Mouse (Mus musculus) liver, embryonic 15.5 days (tissue): ENCODE measurements at regions not wholly inside any gene's neighbourhood (a gene's known extent, or its start where the extent isn't known, plus 50 kb on each side); places are given as distances from the start of the nearest gene placed in this dataset.
"Not testable (repeated sequence)": the region's sequence is repeated elsewhere in the genome, so short reads cannot be mapped to it uniquely, and the experiment has no call there.

Experiments used
- ATAC-seq: fragments of 200-750 bp; cut with Nextera tagmentation; 2 replicates; pipeline ENCODE4 v1.8.0; 2017; ENCODE audit warnings: moderate number of reproducible peaks, mild to moderate bottlenecking, moderate library complexity; ENCODE audit not compliant: insufficient read depth
- H3K27ac ChIP-seq: fragments of 300-500 bp; sonication (generic); replicated peaks from 2 replicates; pipeline ENCODE4 v1.5.1; 2015; ENCODE audit warnings: mild to moderate bottlenecking, inconsistent platforms
- H3K27me3 ChIP-seq: fragments of 300-500 bp; sonication (generic); 2 replicates; pipeline ENCODE4 v1.6.1; 2015; ENCODE audit warnings: mild to moderate bottlenecking, inconsistent platforms
- H3K36me3 ChIP-seq: fragments of 300-500 bp; sonication (generic); replicated peaks from 2 replicates; pipeline ENCODE4 v1.6.1; 2015; ENCODE audit warnings: moderate library complexity, mild to moderate bottlenecking, inconsistent platforms
- H3K4me1 ChIP-seq: fragments of 300-500 bp; sonication (generic); replicated peaks from 2 replicates; pipeline ENCODE4 v1.6.1; 2015; ENCODE audit warnings: inconsistent platforms
- H3K4me2 ChIP-seq: fragments of 300-500 bp; sonication (generic); 2 replicates; pipeline ENCODE4 v1.6.1; 2015; ENCODE audit warnings: moderate library complexity, mild to moderate bottlenecking, inconsistent platforms
- H3K4me3 ChIP-seq: fragments of 300-500 bp; sonication (generic); replicated peaks from 2 replicates; pipeline ENCODE4 v1.5.1; 2015; ENCODE audit warnings: mild to moderate bottlenecking, inconsistent platforms
- H3K9ac ChIP-seq: fragments of 300-500 bp; sonication (generic); 2 replicates; pipeline ENCODE4 v1.6.1; 2015; ENCODE audit warnings: moderate library complexity, mild to moderate bottlenecking, inconsistent platforms
- H3K9me3 ChIP-seq: fragments of 300-500 bp; sonication (generic); replicated peaks from 2 replicates; pipeline ENCODE4 v1.6.1; 2016; ENCODE audit warnings: inconsistent platforms
- WGBS: fragments of 180-500 bp; shearing (Covaris S2); methylation state at CpG from one replicate; pipeline ENCODE4 v1.1.7; 2015; ENCODE audit warnings: mixed read lengths; ENCODE audit not compliant: insufficient replicate concordance; 5-methylcytosine and 5-hydroxymethylcytosine counted together

- Histone ChIP-seq H3K9me3 (no peaks in the 10 kb centered on the region), H3K36me3 (no peaks in the 10 kb centered on the region), H3K4me1 (no peaks in the 10 kb centered on the region), H3K27ac (no peak overlapping the region), H3K4me3 (no peak overlapping the region), H3K4me2 (no peak overlapping the region), H3K27me3 (no peaks in the 10 kb centered on the region), H3K9ac (no peak overlapping the region)
- ATAC-seq, result no peak
- WGBS, result 56% methylated on average over 3 of the region's 3 CpGs
Measured at GRCm38 (mm10) chr3:8265783-8266182, 1344.1 kb downstream of the Zfp704 start.

DNA sequence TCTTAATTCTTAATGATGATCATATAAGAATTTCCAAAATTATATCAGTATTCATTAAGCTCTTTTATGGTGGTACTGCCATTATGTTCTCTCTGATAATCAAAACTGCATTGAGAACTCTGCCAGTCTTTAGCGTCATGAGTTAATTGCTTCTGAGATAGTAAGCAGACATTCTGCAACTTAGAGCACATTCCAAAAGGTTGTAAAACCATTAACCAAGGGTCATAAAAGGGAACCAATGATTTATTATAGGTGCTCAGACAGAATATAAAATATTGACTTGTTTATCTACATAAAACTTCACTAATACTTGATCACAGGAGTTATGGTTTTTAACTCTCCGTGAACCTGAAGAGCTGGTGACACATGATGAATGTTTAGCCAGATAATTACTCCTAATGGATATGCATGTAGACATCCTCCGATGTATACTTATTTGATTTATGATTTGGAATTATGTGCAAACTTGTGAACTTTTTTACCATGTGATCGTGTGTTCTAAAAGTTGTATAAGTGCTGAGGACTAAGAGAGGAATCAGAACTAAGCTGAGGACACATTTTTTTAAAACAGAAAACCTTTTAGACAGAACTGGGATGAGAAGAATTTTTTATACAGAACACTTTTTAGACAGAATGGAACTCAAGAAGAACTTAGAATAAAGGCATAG lies 1345.4 kb downstream of the Zfp704 start:
- 53% methylated on average over 4 of the region's 4 CpGs for WGBS
- Histone ChIP-seq H3K4me1 (no peaks in the 10 kb centered on the region), H3K36me3 (no peaks in the 10 kb centered on the region), H3K9me3 (no peaks in the 10 kb centered on the region), H3K4me2 (no peak overlapping the region), H3K9ac (no peak overlapping the region), H3K27me3 (no peaks in the 10 kb centered on the region), H3K4me3 (no peak overlapping the region), H3K27ac (no peak overlapping the region)
- no peak for ATAC-seq

DNA sequence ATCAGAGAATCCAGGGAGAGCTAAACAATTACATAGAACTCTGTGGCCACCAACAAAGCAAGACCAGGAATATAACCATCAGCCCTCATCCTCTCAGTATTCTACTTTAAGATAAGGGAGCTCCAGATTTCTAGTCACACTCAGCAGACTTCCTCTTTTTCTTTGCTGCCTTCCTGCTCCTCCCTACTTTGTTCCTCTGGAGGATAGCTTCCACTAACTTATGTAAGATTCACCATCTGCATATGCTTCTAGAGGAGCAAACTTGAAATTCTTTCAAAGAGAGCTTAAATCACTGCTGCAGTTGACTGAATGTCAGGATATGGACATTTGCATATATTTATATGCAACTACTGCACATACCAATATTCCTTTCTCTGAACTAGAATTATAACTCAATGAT lies 1352.6 kb downstream of the Zfp704 start:
- Histone ChIP-seq H3K4me1 (no peaks in the 10 kb centered on the region), H3K27me3 (no peaks in the 10 kb centered on the region), H3K4me3 (no peak overlapping the region), H3K9me3 (no peaks in the 10 kb centered on the region), H3K36me3 (no peaks in the 10 kb centered on the region), H3K9ac (no peak overlapping the region), H3K27ac (no peak overlapping the region), H3K4me2 (no peak overlapping the region)
- no peak for ATAC-seq

DNA sequence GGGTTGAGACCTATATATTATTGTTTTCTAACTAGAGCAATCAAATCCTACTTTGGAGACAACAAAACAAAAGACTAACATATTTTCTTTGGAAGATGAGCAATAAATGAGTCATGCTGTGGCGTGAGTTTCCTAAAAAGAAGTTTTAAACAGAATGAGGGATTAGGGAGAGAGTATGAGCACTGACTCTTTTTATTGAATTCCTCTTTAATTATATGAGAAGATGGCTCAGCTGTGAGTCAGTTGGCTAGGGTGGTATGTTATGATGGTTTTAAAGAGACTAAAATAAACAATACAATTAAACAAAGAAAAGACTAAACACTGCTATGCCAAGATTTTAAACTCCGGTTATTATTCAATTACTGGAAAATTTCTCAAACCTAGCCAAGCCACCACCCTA lies 1357.6 kb downstream of the Zfp704 start:
- Histone ChIP-seq H3K9ac (no peak overlapping the region), H3K9me3 (no peaks in the 10 kb centered on the region), H3K4me2 (no peak overlapping the region), H3K27ac (no peak overlapping the region), H3K4me3 (no peak overlapping the region), H3K36me3 (no peaks in the 10 kb centered on the region), H3K4me1 (no peaks in the 10 kb centered on the region), H3K27me3 (no peaks in the 10 kb centered on the region)
- 61% methylated on average over 2 of the region's 2 CpGs for WGBS
- no peak for ATAC-seq

GRCm38 (mm10) chr3:8248911-8249310 lies 1361.0 kb downstream of the Zfp704 start:
- no peak for ATAC-seq
- no peaks in the 10 kb centered on the region for H3K27me3 ChIP-seq
- H3K27ac ChIP-seq, result no peak overlapping the region
- no peaks in the 10 kb centered on the region for H3K9me3 ChIP-seq
- WGBS, result 45% methylated on average over 1 of the region's 1 CpGs
- H3K36me3 ChIP-seq, result no peaks in the 10 kb centered on the region
- H3K4me1 ChIP-seq, result no peaks in the 10 kb centered on the region
- H3K4me2 ChIP-seq, result no peak overlapping the region
- H3K9ac ChIP-seq, result no peak overlapping the region
- no peak overlapping the region for H3K4me3 ChIP-seq

- not testable (repeated sequence) for H3K27ac ChIP-seq, H3K36me3 ChIP-seq, ATAC-seq, H3K4me3 ChIP-seq, H3K9ac ChIP-seq, H3K4me2 ChIP-seq, H3K9me3 ChIP-seq, H3K4me1 ChIP-seq, H3K27me3 ChIP-seq
- WGBS, result 11% methylated on average over 1 of the region's 1 CpGs
Measured at GRCm38 (mm10) chr3:8245822-8246221, 1364.1 kb downstream of the Zfp704 start.

DNA sequence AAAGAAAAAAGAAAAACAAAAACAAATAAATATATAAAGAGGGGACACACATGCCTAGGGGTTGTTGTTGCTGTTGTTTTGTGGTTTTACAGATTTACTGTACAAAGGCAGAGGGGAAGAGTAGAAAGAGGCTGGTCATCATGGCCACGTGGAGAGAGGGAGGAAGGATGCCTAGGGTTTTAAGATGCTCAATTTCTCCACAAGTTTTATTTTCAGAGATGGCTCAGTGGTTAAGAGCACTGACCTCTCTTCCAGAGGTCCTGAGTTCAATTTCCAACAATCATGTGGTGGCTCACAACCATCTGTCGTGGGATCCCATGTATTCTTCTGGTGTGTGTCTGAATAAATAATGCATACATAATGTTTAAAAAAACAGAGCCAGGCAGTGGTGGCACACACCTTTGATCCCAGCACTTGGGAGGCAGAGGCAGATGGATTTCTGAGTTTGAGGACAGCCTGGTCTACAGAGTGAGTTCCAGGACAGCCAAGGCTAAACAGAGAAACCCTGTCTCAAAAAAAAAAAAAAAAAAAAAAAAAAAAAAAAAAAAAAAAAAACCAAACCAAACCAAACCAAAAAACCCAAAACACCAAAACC lies 1364.6 kb downstream of the Zfp704 start:
- not testable (repeated sequence) for H3K9me3 ChIP-seq, H3K36me3 ChIP-seq, H3K4me3 ChIP-seq, H3K27ac ChIP-seq, H3K27me3 ChIP-seq, ATAC-seq, H3K4me2 ChIP-seq, H3K4me1 ChIP-seq, H3K9ac ChIP-seq
- 46% methylated on average over 2 of the region's 2 CpGs for WGBS

GRCm38 (mm10) chr3:8244526-8245194 lies 1365.2 kb downstream of the Zfp704 start:
- not testable (repeated sequence) for ATAC-seq
- 62% methylated on average over 4 of the region's 4 CpGs for WGBS

DNA sequence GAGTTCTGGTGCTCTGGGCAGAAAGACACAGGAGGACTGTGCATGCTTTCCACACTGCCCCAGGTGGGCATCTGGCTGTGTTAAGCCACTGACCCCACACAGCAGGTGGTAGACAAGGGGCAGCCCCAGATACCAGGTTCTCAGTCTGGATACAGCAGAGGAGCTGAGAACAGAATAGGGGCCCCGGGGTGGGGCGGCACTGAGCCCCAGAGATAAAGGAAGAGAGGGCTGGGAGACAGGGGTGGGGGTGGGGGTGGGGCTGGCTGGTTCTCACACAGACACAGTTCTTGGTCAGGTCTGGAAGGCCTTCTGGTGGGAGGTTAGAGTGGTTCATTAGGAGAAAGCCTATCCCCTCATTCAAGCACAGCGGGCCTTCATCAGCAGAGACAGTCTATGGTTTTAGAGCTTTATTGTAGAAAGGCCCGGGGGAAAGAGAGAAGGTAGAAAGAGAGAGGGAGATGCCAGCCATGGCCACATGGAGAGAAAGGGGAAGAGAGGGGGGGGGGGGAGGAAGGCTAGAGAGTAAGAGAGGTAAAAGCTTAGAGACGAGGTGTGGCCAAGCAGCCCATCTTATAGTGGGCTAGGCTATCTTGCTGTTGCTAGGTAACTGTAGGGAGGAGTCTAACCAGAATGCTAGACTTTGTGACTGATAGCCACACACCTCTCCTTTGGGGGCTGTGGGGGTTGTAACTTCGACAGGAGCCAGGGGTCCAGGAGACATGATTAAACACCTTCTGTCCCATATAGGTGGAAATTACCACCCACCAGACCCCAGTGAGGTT lies 1403.1 kb downstream of the Zfp704 start:
- no peak overlapping the region; the same call in 1 of the 2 replicates for H3K4me2 ChIP-seq

More at GRCm38 (mm10) chr3:8244526-8245194, 1365.2 kb downstream of the Zfp704 start:
- H3K9ac ChIP-seq, H3K36me3 ChIP-seq, H3K4me3 ChIP-seq, H3K27me3 ChIP-seq, H3K4me1 ChIP-seq, H3K4me2 ChIP-seq, H3K27ac ChIP-seq, H3K9me3 ChIP-seq: not testable (repeated sequence)

DNA sequence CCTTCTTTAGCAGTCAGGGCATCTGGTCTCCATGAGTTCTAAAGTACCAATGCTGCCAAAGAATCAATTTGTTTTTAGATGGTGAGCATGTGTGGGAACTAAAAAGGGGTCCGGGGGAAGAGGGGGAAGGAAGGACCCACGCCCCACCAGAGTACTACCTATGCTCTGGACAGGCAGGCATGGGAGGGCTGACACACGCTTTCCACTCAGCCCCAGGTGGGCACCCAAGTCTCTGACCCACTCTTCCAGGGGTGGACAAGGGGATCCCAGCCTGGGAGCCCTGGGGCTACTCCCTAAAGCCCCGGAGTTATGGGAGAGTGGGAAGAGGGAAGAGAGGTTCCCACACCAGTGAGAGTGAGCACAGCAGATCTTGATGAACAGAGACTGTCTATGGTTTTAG lies 1446.9 kb downstream of the Zfp704 start:
- 48% methylated on average over 4 of the region's 4 CpGs for WGBS
- no peaks in the 10 kb centered on the region for H3K36me3 ChIP-seq
- no peaks in the 10 kb centered on the region for H3K4me1 ChIP-seq
- no peak overlapping the region for H3K4me3 ChIP-seq
- no peak overlapping the region for H3K27ac ChIP-seq
- no peak for ATAC-seq
- H3K27me3 ChIP-seq, result no peaks in the 10 kb centered on the region
- H3K9me3 ChIP-seq, result no peaks in the 10 kb centered on the region
- no peak overlapping the region for H3K4me2 ChIP-seq
- H3K9ac ChIP-seq, result no peak overlapping the region

More for the DNA sequence above, 1403.1 kb downstream of the Zfp704 start:
- 58% methylated on average over 6 of the region's 6 CpGs for WGBS
- Histone ChIP-seq H3K27ac (no peak overlapping the region), H3K9me3 (no peaks in the 10 kb centered on the region), H3K4me3 (no peak overlapping the region), H3K36me3 (no peaks in the 10 kb centered on the region), H3K9ac (no peak overlapping the region), H3K27me3 (no peaks in the 10 kb centered on the region), H3K4me1 (no peaks in the 10 kb centered on the region)
- peak; percentile 76 for ATAC-seq
